Mouse (Mus musculus) hindbrain, embryonic 14.5 days (tissue): ENCODE results near the gene Mettl7a1. TPM values are rescaled to one million over a fixed set of nuclear protein-coding genes. Genes with fewer than 3 reads are reported as not detected.
"Not testable (repeated sequence)": the region's sequence is repeated elsewhere in the genome, so short reads cannot be mapped to it uniquely, and the experiment has no call there.

Source experiments
- ATAC-seq: fragments of 200-750 bp; cut with Nextera tagmentation; 2 replicates; pipeline ENCODE4 v1.8.0; 2017; ENCODE audit warnings: moderate number of reproducible peaks, mild to moderate bottlenecking, moderate TSS enrichment, moderate library complexity; ENCODE audit not compliant: low FRiP score
- DNase-seq: peaks from one replicate; pipeline ENCODE4 v3.0.0-alpha.2; 2015; ENCODE audit warnings: low spot score
- H3K27ac ChIP-seq: fragments of 300-500 bp; sonication (generic); 2 replicates; pipeline ENCODE4 v1.5.1; 2014; ENCODE audit warnings: mild to moderate bottlenecking, moderate library complexity
- H3K27me3 ChIP-seq: fragments of 300-500 bp; sonication (generic); 2 replicates; pipeline ENCODE4 v1.6.1; 2014; ENCODE audit warnings: mild to moderate bottlenecking, low read length, mixed read lengths; ENCODE audit not compliant: control insufficient read depth, insufficient read depth
- H3K36me3 ChIP-seq: fragments of 300-500 bp; sonication (generic); replicated peaks from 2 replicates; pipeline ENCODE4 v1.6.1; 2014; ENCODE audit not compliant: control insufficient read depth, insufficient read depth
- H3K4me1 ChIP-seq: fragments of 300-500 bp; sonication (generic); replicated peaks from 2 replicates; pipeline ENCODE4 v1.6.1; 2014; ENCODE audit warnings: antibody characterized with exemption, low read length, mixed read lengths; ENCODE audit not compliant: control insufficient read depth, insufficient read depth
- H3K4me2 ChIP-seq: fragments of 300-500 bp; sonication (generic); replicated peaks from 2 replicates; pipeline ENCODE4 v1.6.1; 2014; ENCODE audit warnings: mild to moderate bottlenecking, moderate library complexity
- H3K4me3 ChIP-seq: fragments of 300-500 bp; sonication (generic); replicated peaks from 2 replicates; pipeline ENCODE4 v1.5.1; 2014; ENCODE audit warnings: mild to moderate bottlenecking, low read length
- H3K9ac ChIP-seq: fragments of 300-500 bp; sonication (generic); 2 replicates; pipeline ENCODE4 v1.6.1; 2014
- H3K9me3 ChIP-seq: fragments of 300-500 bp; sonication (generic); 2 replicates; pipeline ENCODE4 v1.6.1; 2016; ENCODE audit warnings: low read length; ENCODE audit not compliant: control insufficient read depth
- WGBS: fragments of 180-500 bp; shearing (Covaris S2); extraction: QIAGEN DNeasy Blood & Tissue Kit; methylation state at CpG from one replicate; pipeline ENCODE4 v1.1.7; 2014; 5-methylcytosine and 5-hydroxymethylcytosine counted together
- polyA plus RNA-seq: library from polyadenylated mRNA; unstranded; fragments of >200 nt; fragmentation: Nextera tagmentation; extraction: Ambion mirVana; gene quantifications from 2 replicates; pipeline ENCODE4 v1.2.1, GENCODE M21; 2014

Mettl7a1 gene
- polyA plus RNA-seq, 1 experiment from 2014 or later, result 3.1 TPM

DNA sequence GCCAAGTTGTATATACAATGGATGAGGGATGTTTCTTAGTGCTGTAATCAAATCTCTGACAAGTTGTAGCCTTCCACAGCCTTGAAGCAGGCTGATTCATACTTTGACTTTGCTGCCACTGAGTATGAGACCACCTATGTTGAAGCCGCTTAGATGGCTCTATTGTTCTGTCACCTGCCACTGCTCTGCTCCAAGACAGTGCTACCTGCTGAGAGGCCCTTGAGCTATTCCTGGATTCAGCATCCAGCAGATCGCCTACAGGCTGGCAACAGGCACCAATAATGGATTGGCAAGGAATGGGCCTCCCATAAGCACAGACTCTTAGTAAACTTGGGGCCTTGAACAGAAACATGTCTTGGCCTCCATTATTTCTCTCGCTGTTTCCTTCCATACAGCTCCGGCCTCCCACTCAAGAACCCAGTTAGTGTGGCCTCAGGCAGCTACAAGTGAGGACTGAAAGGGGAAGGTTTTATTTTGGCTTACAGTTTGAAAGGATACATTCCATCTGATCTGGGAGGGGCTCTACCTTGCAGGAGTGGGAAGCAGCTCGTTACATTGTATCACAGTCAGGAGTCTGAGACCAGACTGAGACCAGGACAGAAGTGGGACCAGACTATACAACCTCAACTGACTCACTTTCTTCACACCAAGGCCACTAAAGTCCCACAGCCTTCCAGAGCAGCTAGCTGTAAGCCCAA is 10.7 kb downstream of the Mettl7a1 start:
- H3K9ac ChIP-seq, result no peak overlapping the region
- no peaks in the 10 kb centered on the region for H3K4me1 ChIP-seq
- no peaks in the 10 kb centered on the region for H3K9me3 ChIP-seq
- H3K36me3 ChIP-seq, result no peaks in the 10 kb centered on the region; the same call in 1 of the 2 replicates
- H3K4me3 ChIP-seq, result no peak overlapping the region
- no peak overlapping the region for H3K4me2 ChIP-seq
- no peaks in the 10 kb centered on the region for H3K27me3 ChIP-seq
- WGBS, result 91% methylated on average over 5 of the region's 5 CpGs
- no peak overlapping the region for H3K27ac ChIP-seq
- DNase-seq (no peak), ATAC-seq (no peak)

DNA sequence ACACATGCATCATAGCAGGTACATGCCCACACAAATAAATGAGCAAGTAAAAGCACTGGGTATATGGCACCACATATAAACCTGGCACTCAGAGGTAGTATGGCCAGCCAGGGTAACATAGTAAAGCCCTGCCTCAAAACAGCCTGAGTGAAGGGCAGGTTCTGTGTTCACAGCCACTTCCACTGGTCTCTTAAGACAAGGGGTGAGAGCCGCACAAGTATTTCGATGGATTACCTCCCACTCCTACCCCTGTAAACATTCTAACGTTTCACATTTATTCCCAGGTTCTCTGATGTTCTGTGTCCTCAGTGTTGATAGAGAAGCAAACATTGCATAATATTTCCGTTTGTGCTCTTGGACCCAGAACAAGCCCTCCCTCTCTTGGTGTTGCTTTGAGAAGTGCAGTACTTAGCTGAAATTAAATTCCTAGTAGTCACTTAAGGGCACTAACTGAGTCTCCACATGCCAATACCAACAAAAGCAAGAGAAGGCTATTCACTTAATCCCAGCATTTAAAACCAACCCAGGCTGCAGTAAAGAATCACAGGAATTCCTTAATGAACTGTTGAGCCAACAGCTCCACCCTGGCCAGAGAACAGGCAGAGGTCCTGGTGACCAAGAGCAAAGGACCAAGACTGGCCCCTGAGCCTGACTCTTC is 14.2 kb downstream of the Mettl7a1 start:
- H3K9me3 ChIP-seq, result not testable (repeated sequence)

DNA sequence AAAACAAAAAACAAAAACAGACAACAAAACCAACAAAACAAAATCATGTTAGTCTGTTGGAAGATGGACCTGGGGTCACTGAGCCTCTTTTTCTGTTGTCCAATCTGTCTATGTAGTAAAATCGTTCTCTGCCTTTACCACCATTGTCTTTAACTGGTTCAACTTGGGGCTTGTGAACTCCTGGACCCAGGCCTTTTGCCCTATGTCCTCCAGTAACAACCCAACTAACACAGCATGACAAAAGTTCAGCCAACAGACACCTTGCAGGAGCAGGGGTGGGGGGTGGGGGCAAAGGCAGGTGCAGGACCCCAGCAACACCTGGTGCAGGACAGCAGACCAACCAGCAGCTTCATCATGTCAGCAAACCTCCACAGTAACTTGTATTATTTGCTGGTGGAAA is 15.9 kb downstream of the Mettl7a1 start:
- WGBS, result 86% methylated on average over 1 of the region's 1 CpGs
- no peaks in the 10 kb centered on the region for H3K4me1 ChIP-seq
- no peaks in the 10 kb centered on the region for H3K36me3 ChIP-seq
- ATAC-seq, result no peak
- H3K9me3 ChIP-seq, result no peaks in the 10 kb centered on the region
- no peak overlapping the region for H3K9ac ChIP-seq
- no peak overlapping the region for H3K27ac ChIP-seq
- H3K27me3 ChIP-seq, result no peaks in the 10 kb centered on the region
- DNase-seq, result no peak
- H3K4me3 ChIP-seq, result no peak overlapping the region
- H3K4me2 ChIP-seq, result no peak overlapping the region

More for the DNA sequence above, 14.2 kb downstream of the Mettl7a1 start:
- not testable (repeated sequence) for H3K4me2 ChIP-seq, H3K4me1 ChIP-seq, ATAC-seq, H3K27ac ChIP-seq, H3K36me3 ChIP-seq, H3K9ac ChIP-seq, DNase-seq, H3K27me3 ChIP-seq, H3K4me3 ChIP-seq
- 84% methylated on average over 4 of the region's 4 CpGs for WGBS

DNA sequence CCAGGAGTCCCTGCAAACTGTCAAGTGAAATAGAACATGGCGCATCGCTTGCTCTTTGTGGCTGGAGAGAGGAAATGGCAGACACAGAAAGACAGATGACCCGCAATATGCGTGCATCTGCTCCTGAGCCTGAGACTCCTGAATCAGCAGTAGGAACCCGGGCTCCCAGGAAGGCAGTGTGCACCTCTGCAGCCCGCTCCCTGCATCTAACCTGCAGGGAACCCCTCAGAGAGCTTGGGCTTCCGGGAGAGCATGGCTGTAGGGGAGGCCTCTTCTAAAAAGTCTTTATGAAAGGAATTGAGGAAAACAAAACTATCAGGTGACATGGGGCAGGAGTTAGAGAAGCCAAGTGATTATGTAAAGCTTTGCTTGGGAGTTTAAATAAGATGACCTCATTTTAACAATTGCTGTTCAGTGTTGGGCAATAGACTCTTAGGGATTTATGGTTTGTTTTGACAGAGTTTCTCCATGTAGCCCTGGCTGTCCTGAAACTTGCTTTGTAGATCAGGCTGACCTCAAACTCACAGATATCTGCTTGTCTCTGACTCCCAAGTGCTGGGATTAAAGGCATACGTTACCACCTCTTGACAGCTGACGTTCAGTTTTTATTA is 16.5 kb downstream of the Mettl7a1 start:
- no peak for DNase-seq
- H3K9me3 ChIP-seq, result no peaks in the 10 kb centered on the region
- 77% methylated on average over 9 of the region's 9 CpGs for WGBS

DNA sequence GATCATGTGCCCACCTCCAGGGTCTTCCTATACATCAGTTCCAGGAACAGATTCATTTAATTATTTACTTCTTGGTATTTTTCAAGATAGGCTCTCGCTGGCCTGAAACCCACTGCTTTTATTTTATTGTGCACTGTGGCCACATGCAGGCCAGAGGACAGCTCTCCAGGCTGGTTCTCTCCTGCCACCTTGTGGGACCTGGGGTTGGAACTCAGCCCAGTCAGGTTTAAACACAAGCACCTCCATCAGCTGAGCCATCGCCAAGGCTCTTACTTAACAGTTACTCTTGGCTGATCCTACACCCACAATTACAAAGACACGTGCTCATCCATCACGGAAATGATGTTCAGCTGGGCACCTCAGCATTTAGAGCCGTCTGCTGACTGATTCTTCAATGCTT is 17.2 kb downstream of the Mettl7a1 start:
- Histone ChIP-seq H3K4me3 (no peak overlapping the region), H3K27ac (no peak overlapping the region), H3K4me2 (no peak overlapping the region), H3K36me3 (no peaks in the 10 kb centered on the region), H3K4me1 (no peaks in the 10 kb centered on the region), H3K27me3 (no peaks in the 10 kb centered on the region), H3K9me3 (no peaks in the 10 kb centered on the region), H3K9ac (no peak overlapping the region)
- 52% methylated on average over 5 of the region's 5 CpGs for WGBS
- no peak for ATAC-seq
- DNase-seq, result peak; percentile 37

More for the DNA sequence above, 16.5 kb downstream of the Mettl7a1 start:
- Histone ChIP-seq H3K36me3 (no peaks in the 10 kb centered on the region), H3K9ac (no peak overlapping the region), H3K4me1 (no peaks in the 10 kb centered on the region), H3K4me3 (no peak overlapping the region), H3K27ac (no peak overlapping the region), H3K27me3 (no peaks in the 10 kb centered on the region), H3K4me2 (no peak overlapping the region)
- no peak for ATAC-seq

DNA sequence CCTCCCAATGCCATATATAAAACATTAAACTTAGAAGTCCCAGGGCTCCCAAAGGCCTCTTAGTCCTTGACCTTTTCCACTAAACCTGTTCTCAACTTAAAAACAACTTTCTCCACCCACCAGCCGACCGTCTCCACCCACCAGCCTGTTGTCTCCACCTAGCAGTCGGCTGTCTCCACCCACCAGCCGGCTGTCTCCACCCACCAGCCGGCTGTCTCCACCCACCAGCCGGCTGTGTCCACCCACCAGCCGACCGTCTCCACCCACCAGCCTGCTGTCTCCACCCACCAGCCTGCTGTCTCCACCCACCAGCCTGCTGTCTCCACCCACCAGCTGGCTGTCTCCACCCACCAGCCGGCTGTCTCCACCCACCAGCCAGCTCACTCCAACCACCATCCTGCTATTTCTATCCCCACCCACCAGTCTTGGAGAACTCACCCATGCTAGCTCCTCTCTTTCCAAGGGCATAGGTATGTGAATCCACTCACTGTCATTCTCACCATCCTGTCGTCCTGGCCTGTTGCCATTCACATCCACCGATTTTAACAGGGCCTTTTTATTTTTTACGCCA is 20.2 kb downstream of the Mettl7a1 start:
- 73% methylated on average over 12 of the region's 12 CpGs for WGBS
- no peak for ATAC-seq
- DNase-seq, result no peak
- Histone ChIP-seq H3K9ac (no peak overlapping the region), H3K27me3 (no peaks in the 10 kb centered on the region), H3K4me3 (no peak overlapping the region), H3K36me3 (no peaks in the 10 kb centered on the region), H3K9me3 (no peaks in the 10 kb centered on the region), H3K27ac (no peak overlapping the region), H3K4me1 (no peaks in the 10 kb centered on the region), H3K4me2 (no peak overlapping the region)

DNA sequence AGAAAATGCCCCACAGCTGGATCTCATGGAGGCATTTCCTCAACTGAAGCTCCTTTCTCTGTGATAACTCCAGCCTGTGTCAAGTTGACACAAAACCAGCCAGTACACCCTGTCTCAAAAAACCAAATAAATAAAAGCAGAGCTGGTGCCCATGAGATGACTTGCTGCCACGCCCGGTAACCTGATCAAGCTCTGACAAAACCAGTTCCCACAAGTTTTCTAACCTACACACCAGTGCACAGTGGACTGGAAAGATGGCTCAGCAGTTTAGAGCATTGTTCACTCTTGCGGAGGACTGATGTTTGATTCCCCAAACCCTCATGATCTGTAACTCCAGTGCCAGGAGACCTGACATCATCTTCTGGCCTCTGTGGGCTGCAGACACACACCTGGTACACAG is 21.3 kb downstream of the Mettl7a1 start:
- no peaks in the 10 kb centered on the region for H3K36me3 ChIP-seq
- DNase-seq (no peak), ATAC-seq (no peak)
- H3K9ac ChIP-seq, result no peak overlapping the region
- no peak overlapping the region for H3K4me3 ChIP-seq
- H3K27ac ChIP-seq, result no peak overlapping the region
- no peaks in the 10 kb centered on the region for H3K27me3 ChIP-seq
- WGBS, result 98% methylated on average over 3 of the region's 3 CpGs
- H3K9me3 ChIP-seq, result no peaks in the 10 kb centered on the region
- H3K4me2 ChIP-seq, result no peak overlapping the region
- H3K4me1 ChIP-seq, result no peaks in the 10 kb centered on the region

DNA sequence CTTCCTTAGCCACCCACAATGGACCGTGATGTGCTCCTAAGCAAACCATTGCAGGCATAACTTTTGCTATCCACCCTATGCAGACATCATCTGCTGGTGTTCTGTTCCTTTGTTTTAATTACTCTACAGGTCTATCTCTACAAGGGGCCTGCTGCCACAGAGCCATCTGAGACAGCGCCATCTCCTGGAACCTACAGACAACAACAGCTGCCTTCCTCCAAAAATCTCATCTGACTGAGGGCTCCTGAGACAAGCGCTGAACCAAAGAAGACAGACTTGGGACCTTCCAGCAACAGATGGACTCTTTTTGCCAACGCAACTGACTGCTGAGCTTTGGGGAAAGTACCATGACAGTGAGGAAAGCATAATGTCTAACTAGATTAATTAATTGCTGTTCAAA is 24.1 kb downstream of the Mettl7a1 start:
- not testable (repeated sequence) for DNase-seq, H3K27ac ChIP-seq, H3K4me2 ChIP-seq, H3K9ac ChIP-seq, H3K9me3 ChIP-seq, H3K27me3 ChIP-seq, H3K4me1 ChIP-seq, H3K4me3 ChIP-seq, ATAC-seq, H3K36me3 ChIP-seq
- WGBS, result 68% methylated on average over 3 of the region's 4 CpGs

DNA sequence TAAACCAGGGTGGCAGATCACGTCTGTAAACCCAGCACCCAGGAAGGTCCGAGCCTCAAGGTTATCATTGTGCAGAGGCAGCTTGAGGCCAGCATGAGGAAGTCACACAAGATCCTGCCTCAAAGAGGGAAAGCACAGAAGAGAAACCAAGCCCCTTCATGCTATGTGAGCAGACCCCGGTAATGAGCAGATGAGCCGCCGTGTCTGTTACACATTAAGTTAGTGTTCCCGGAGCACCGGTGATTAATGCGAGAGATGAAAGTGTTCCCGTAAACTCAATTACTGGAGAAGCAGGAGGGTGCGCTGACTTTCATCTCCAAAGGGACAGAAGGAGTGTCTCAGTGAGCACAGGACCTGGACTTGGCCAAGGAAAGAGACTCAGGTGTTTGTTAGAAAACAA is 25.4 kb downstream of the Mettl7a1 start:
- not testable (repeated sequence) for H3K4me3 ChIP-seq, H3K36me3 ChIP-seq, H3K27me3 ChIP-seq, H3K4me2 ChIP-seq, DNase-seq, H3K9ac ChIP-seq, H3K4me1 ChIP-seq, H3K27ac ChIP-seq, ATAC-seq, H3K9me3 ChIP-seq
- 28% methylated on average over 9 of the region's 10 CpGs for WGBS
